Mouse (Mus musculus) adrenal gland, postnatal 25 days (tissue): ENCODE results near the gene Cybc1. TPM values are rescaled to one million over a fixed set of nuclear protein-coding genes. Genes with fewer than 3 reads are reported as not detected.

Experiments used
- DNase-seq: peaks from one replicate; pipeline ENCODE4 v3.0.0; 2021; ENCODE audit warnings: mixed read lengths
- total RNA-seq: library from RNA; stranded (reverse); gene quantifications from 2 replicates; pipeline ENCODE4 v1.2.3, GENCODE M21; 2021

Cybc1 gene
- total RNA-seq, 1 experiment from 2014 or later = 24.8 TPM

DNA sequence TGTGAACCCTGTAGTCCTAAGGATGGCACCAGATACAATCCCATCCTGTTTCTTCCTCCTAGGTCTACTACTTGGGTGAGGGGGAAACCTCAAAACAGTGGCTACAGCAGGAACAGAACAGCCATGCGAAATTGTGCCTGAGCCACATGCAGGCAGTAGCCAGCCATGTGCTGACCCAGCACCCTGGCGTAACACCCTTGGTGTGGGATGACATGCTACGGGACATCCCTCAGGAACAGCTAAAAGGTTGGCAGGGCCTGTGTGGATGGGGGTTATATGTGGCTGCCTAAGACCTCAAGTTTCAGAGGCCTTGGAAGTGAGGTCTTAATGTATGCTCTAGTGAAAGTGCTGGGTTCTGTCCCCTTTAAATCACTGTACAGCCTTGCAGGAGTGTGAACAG is 12.3 kb downstream of the Cybc1 start:
- no peak for DNase-seq

DNA sequence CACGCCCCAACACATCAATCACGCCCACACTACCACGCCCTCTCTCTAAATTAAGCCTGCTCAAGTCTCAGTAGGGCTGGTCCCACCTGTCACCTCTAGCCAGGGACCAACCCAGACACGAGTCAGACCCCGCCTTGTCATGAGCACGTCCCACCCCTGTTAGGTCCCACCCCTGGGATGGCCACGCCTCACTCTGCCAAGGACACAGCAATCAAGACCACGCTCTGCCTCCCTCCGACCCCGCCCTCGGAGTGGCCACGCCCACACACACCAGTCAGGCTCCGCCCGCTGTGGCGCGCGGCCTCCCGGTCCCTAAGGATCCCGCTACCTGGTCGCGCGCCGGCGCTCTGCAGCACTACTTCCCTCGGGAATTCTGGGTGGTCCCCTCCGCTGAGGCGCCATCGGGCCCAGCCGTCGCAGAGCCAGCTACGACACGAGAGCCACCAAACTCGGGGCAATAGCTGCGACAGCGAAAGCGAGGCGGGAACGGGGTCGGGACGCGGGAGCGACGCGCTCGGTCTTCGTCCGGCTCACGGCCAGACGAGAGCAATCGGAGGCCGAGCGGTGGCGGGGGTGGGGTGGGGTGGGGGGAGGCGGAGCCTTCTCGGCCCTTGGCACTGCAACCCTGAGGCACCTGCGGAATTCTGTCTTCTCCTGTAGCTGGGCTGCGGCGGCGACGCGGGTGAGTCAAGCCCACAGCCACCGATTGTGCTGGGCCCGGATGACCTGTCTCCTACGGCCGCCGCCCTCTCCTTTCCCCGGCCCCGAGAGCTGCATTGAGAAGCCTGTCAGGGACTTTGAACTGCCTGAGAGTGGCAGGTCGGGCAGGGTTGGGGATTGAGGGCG is 24.7 kb downstream of the Cybc1 start, which contains the start of the genes Hexdc and Ogfod3:
TSS of gene Hexdc (plus strand) at position 273 of the 846 bp plus-strand sequence.
TSS of gene Ogfod3 (minus strand) at position 551 of the 846 bp plus-strand sequence.
- peak; percentile 96 for DNase-seq

GRCm38 (mm10) chr11:121203859-121204160 is 25.3 kb downstream of the Cybc1 start:
- no peak for DNase-seq

DNA sequence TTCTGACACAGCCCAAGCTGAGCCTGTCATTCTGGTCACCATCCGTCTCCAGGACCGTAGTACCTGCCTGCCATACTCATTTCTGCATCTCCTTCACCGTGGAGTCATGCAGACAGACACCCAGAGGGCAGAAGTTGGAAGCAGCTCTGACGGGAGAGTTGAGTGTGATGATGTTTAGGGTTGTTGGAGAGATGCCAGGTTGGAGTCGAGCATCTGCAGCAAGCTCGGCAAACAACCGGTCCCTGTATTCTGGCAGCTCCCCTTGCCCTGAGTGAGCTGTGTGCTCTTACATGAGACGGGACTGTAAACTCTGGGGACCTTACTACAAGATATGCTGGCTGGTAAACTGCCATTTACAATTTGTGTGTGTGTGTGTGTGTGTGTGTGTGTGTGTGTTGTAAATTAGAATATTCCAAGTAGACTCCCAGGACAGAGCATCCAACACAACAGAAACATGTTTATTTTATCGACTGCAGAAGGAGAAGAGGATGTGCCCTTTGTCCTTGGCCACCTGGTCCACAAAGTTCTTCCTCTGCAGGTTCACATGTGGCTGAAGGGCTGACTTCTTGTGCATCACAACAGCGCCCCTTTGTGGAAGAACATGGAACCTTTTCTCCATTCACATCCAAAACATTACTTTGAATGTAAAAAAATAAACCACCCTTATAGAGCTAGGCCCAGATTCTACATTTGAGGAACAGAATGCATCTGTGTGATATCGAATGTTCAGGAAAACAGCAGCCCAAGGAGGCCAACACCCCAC is 27.5 kb downstream of the Cybc1 start:
- no peak for DNase-seq

- no peak for DNase-seq
Observed at GRCm38 (mm10) chr11:121200781-121201180, 28.3 kb downstream of the Cybc1 start.

DNA sequence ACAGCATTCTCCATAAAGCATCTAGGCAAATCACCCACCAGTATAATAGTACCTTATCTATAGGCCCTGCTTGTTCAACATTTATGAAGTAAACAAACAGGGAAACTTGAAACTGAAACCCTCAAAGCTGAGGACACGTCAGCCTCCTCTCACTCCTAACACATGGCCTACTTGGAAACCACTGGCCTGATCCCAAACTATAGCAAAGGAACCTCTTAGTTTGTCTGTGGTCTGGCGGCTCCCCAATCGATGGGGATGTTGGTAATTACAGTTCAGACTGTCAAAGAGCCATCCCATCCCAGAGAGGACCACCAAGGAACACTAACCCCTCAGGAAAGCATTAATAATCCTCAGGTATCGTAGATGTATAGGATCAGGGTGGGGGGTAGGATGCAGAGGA is 29.3 kb downstream of the Cybc1 start:
- DNase-seq = no peak

DNA sequence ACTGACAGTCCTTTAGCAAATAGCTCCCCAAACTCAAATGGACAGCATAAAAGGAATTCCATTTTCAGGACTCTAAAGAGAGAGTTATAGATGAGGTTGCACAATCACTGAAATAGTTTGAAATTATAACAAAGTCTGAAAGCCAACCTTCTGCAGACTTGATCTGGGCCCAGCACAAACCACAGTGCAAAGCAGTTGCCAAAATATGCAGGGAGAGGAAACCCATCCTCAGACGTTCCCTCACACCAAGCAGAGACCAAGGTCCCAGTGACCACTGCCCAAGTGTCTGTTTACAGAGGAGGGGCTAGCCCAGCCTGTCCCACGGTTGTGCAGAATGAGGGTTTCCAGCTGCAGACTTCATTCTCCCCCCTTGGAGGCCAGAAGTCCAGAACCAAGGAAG is 30.5 kb downstream of the Cybc1 start:
- no peak for DNase-seq

GRCm38 (mm10) chr11:121193415-121193814 is 35.7 kb downstream of the Cybc1 start:
- DNase-seq = no peak

- no peak for DNase-seq
Observed at GRCm38 (mm10) chr11:121192742-121193141, 36.4 kb downstream of the Cybc1 start.

GRCm38 (mm10) chr11:121189681-121190080 is 39.4 kb downstream of the Cybc1 start:
- DNase-seq = no peak

- peak; percentile 59 for DNase-seq
Observed at GRCm38 (mm10) chr11:121176285-121177270, 52.5 kb downstream of the Cybc1 start.

- DNase-seq = no peak
Observed at GRCm38 (mm10) chr11:121174234-121174633, 54.9 kb downstream of the Cybc1 start.

DNA sequence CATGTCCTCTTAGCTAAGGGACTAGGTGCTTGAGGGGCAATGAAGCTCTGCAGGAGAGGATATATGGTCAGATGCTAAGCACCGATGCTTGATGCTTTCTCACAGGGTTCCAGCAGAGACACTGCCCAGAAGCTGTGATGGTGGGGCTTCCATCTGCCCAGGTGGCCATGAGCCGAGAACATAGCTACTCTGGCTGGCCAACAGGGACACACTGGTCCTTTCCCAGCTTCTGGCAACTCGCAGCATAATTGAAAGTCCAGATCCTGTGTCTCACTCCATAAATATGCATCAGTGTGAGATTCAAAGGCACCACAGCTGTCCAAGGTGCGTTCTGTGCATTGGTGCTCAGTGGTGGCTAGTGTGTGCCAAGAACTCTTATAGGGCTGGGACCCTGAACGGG is 55.9 kb downstream of the Cybc1 start:
- DNase-seq = no peak

Other genes starting within 250 kb of the Cybc1 start
- 117 and 144 TPM in 2 replicates for gene Csnk1d, start 238.0 kb downstream of the Cybc1 start, total RNA-seq
- not detected in 2 replicates for gene Cd7, start 189.9 kb downstream of the Cybc1 start, total RNA-seq
- gene Sectm1b, start 165.8 kb downstream of the Cybc1 start, total RNA-seq = not detected in 2 replicates
- gene Sectm1a, start 148.1 kb downstream of the Cybc1 start, total RNA-seq = not detected in 2 replicates
- not detected in 2 replicates for gene Tex19.2, start 110.6 kb downstream of the Cybc1 start, total RNA-seq
- gene Tex19.1, start 83.2 kb downstream of the Cybc1 start, total RNA-seq = not detected in 2 replicates
- not detected in 2 replicates for gene Uts2r, start 69.1 kb downstream of the Cybc1 start, total RNA-seq
- 9.2 and 17.1 TPM in 2 replicates for gene Hexdc, start 24.9 kb downstream of the Cybc1 start, total RNA-seq
- gene Ogfod3, start 24.6 kb downstream of the Cybc1 start, total RNA-seq = 25.0 and 26.2 TPM in 2 replicates
- gene Narf, start 7.9 kb upstream of the Cybc1 start, total RNA-seq = 23.4 and 33.1 TPM in 2 replicates
- 38.7 and 51.6 TPM in 2 replicates for gene Foxk2, start 30.7 kb upstream of the Cybc1 start, total RNA-seq
- 50.2 and 68.6 TPM in 2 replicates for gene Wdr45b, start 125.1 kb upstream of the Cybc1 start, total RNA-seq
- gene Rab40b, start 158.9 kb upstream of the Cybc1 start, total RNA-seq = 5.9 and 7.6 TPM in 2 replicates
- gene Fn3krp, start 192.1 kb upstream of the Cybc1 start, total RNA-seq = 14.3 and 18.6 TPM in 2 replicates
- 5.2 and 5.6 TPM in 2 replicates for gene Fn3k, start 205.6 kb upstream of the Cybc1 start, total RNA-seq
- gene Tbcd, start 222.6 kb upstream of the Cybc1 start, total RNA-seq = 37.5 and 40.4 TPM in 2 replicates